Mouse (Mus musculus) cortical plate, adult 2 months (tissue): ENCODE data around the gene Naa80. TPM values are rescaled to one million over a fixed set of nuclear protein-coding genes. Genes with fewer than 3 reads are reported as not detected.
A peak's percentile ranks its signal among the peaks of the same experiment; 100 is the strongest.

Experiments used
- H3K27ac ChIP-seq: fragments of 200-500 bp; 2 replicates; pipeline ENCODE4 v1.5.1; 2012; ENCODE audit warnings: low read length, control low read depth, inconsistent platforms; ENCODE audit not compliant: insufficient read depth
- H3K4me1 ChIP-seq: fragments of 200-500 bp; 2 replicates; pipeline ENCODE4 v1.6.1; 2011; ENCODE audit warnings: low read length; ENCODE audit not compliant: control insufficient read depth, insufficient read depth
- H3K4me3 ChIP-seq: fragments of 200-500 bp; 2 replicates; pipeline ENCODE4 v1.5.1; 2011; ENCODE audit warnings: mild to moderate bottlenecking, low read length, control low read depth; ENCODE audit not compliant: insufficient read depth
- CTCF ChIP-seq: fragments of 200-500 bp; IDR thresholded peaks from 2 replicates; pipeline ENCODE4 v1.5.1; 2011; ENCODE audit warnings: mild to moderate bottlenecking, control low read depth, low read length; ENCODE audit not compliant: insufficient read depth; ENCODE audit errors: extremely low read depth
- POLR2A ChIP-seq: fragments of 200-500 bp; IDR thresholded peaks from 2 replicates; pipeline ENCODE4 v1.6.1; 2011; ENCODE audit warnings: mild to moderate bottlenecking, low read length, control low read depth; ENCODE audit not compliant: insufficient read depth; ENCODE audit errors: extremely low read depth
- polyA plus RNA-seq: library from polyadenylated mRNA; depleted of rRNA; stranded (reverse); fragments of >200 nt; gene quantifications from 2 replicates; pipeline ENCODE4 v1.2.3, GENCODE M21; 2012

Naa80 gene
- polyA plus RNA-seq, 1 experiment = 13.8 TPM

DNA sequence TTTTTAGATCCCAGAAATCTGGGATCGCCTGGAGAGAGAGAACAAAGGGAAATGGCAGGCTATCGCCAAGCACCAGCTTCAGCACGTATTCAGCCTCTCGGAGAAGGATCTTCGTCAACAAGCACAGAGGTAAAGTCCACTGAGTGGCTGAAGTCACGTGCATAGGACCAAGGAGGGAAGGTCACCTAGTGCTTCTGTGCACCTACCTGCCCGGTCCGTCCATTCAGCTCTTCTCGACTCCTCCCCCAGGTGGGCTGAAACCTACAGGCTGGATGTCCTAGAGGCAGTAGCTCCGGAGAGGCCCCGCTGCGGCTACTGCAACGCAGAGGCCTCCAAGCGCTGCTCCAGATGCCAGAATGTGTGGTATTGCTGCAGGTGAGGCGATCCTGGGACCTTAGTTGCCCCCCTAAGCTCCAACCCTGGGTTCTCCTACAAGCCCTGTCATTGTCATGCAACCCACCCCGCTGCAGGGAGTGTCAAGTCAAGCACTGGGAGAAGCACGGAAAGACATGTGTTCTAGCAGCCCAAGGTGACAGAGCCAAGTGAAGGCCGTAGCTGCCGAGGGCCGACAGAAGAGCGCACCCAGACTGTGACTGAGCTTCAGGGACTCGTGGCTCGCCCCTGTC, 28.1 kb upstream of the Naa80 start:
- no peak overlapping the region for H3K4me3 ChIP-seq
- no peak overlapping the region for H3K27ac ChIP-seq
- peaks cover 1% of the 10 kb centered on the region; the same call in 1 of the 2 replicates for H3K4me1 ChIP-seq

DNA sequence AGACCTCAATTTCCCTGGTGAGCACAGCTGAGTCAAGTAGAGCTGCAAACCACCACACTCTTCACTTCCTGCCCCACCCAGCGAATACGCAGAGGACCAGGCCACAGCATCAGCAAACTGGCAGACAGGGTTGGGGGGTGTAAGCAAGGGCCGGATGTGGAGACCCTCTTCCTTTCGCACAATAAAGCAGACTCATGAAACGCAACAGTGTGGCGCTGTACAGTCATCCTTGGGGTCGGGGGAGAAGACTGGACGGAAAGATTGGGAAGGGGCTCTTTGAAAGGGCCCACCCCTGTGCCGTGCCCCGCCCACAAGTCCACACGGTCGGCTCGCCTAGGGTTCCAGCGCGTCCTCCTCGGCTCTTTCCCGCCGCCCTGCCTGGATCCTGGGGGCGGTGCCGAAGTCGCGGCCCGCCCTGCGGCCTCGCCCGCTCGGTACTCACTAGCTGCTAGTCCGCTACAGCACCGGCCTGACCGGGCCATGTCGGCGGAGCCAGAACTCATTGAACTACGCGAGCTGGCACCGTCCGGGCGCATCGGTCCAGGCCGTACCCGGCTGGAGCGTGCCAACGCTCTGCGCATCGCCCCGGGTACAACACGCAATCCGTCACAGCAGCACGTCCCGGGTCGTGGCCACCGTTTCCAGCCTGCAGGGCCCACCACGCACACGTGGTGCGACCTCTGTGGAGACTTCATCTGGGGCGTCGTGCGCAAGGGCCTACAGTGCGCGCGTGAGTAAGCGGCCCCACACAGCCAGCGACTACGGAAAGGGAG, 27.4 kb upstream of the Naa80 start, which contains the start of gene Rassf1:
TSS of gene Rassf1 (plus strand) at position 439 of the 773 bp plus-strand sequence.
- peaks cover 1% of the 10 kb centered on the region; the same call in 1 of the 2 replicates for H3K4me1 ChIP-seq
- TF ChIP-seq CTCF (no peak), POLR2A (no peak)
- no peak within 1 kb of the TSS for H3K27ac ChIP-seq
- peak within 1 kb of the TSS; percentile 6; the same call in 1 of the 2 replicates for H3K4me3 ChIP-seq

More for the DNA sequence above, 28.1 kb upstream of the Naa80 start:
- TF ChIP-seq CTCF = no peak
- no peak for TF ChIP-seq POLR2A

DNA sequence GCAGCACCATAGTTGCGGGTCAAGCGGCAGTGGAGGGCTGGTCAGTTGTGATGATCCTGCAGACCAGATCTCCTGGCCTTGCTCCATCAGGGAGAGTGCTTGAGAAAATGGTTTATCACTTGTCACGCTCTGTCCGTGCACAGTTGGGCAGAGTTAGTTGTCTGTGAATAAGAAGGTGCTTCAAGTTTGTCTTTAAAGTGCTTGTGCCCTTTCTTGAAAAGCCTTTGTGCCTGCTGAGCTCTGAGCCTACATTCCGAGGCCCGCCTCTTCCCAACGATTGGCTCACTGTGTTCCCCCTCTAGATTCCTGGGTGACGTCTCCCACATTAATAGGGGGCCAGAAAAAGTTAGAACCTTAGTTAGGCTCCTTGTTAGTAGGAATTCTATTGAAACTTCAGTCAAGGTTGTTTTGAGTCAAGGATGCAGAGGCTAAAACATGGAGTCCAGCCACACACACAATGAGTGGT, 26.8 kb upstream of the Naa80 start:
- no peak for TF ChIP-seq CTCF
- no peak for TF ChIP-seq POLR2A
- Histone ChIP-seq H3K27ac (no peak overlapping the region), H3K4me1 (peaks cover 1% of the 10 kb centered on the region; the same call in 1 of the 2 replicates), H3K4me3 (peak overlapping the region; percentile 6; the same call in 1 of the 2 replicates)

DNA sequence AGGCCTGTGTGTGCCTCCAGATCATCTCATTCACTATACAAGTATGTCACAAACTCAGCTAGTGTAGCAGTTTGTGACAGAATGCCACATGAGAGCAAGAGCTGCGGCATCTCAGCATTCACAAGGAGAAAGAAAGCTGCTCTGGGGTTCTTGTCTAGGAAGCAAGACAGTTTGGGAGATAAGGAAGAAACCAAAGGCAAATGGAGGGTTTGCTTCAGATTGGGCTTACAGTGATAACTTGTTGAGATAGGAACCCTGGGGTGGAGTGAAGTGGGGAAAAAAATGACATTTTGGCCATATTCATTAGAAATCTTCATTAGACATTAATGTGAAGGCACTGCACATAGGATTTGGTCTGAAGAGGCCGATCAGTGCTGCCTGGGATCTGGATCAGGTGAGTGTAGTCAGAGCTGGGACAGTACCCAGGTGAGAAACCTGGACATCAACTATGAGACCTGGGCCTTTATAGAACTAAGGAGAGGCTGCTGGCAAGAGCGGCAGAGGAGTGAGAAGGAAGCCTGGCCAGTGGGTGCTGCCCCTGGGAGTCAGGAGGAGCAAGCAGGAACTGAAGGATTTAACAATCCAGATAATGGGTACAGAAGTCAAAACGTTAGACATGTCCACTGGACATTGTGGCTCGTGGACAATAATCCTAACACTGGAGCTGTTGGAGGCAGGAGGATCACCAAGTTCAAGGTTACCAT, 25.8 kb upstream of the Naa80 start:
- Histone ChIP-seq H3K27ac (no peak overlapping the region), H3K4me1 (peaks cover 1% of the 10 kb centered on the region; the same call in 1 of the 2 replicates), H3K4me3 (no peak overlapping the region)
- TF ChIP-seq CTCF (no peak), POLR2A (no peak)

DNA sequence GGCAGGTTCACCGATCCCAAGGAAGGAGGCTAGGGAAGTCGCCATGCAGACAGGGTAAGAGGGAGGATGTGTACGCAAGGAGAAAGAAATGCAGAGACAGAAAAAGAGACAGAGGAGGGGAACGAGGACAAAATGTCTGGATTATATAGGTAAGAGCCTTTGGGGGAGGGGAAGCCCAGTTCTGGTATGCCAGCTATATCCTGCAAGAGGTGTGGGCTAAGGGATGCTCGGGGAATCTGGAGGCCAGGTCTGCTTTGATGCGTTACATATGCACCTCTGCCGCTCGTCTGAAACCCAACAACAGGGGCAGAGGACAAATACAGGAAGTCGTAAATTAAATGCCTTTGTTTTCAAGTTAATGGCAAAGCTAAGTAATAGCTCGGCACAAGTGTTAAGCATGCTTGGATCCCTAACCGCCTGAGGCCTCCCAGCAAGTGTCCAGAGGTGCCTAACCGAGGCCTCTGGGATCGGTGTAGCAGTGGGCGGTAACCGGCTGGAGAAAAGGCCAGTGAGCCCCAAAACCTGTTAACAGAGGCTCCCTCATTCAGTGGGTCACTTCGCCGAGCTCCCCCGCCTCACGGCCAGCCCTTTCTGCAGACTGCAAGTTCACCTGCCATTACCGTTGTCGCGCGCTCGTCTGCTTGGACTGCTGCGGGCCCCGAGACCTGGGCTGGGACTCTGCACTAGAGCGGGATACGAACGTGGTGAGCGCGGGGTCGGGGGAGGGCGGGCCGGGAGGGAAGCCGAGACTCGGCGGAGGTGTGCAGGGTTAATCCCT, 25.0 kb upstream of the Naa80 start:
- TF ChIP-seq CTCF = no peak
- no peak for TF ChIP-seq POLR2A
- Histone ChIP-seq H3K4me3 (peak overlapping the region; percentile 66), H3K4me1 (peaks cover 1% of the 10 kb centered on the region; the same call in 1 of the 2 replicates), H3K27ac (no peak overlapping the region)

DNA sequence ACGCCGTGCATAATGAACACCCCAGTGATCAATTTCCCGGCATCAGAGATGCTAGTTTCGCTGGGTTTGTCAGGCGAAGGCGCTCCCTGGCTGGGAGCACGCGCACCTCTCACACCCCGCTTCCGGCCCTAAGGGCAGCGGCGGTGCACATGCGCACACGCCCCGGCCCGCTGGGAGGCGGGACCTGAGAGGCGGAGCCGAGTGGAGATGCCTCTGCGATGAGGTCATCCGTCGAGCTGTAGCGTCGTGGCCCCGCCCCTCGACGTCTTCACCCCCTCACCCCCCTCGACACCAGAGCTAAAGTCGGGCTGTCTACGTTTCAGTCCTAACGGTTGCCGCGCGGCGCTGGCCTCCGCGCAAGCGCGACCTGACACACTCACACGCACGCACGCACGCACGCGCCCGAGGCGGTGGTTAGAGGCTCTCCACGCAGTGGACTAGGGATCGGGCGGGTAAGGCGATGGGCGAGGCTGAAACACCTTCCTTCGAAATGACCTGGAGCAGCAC, 24.3 kb upstream of the Naa80 start:
- Histone ChIP-seq H3K4me3 (peak overlapping the region; percentile 66), H3K4me1 (peaks cover 1% of the 10 kb centered on the region; the same call in 1 of the 2 replicates), H3K27ac (peak overlapping the region; percentile 61)
- no peak for TF ChIP-seq CTCF
- peak; percentile 90 for TF ChIP-seq POLR2A

DNA sequence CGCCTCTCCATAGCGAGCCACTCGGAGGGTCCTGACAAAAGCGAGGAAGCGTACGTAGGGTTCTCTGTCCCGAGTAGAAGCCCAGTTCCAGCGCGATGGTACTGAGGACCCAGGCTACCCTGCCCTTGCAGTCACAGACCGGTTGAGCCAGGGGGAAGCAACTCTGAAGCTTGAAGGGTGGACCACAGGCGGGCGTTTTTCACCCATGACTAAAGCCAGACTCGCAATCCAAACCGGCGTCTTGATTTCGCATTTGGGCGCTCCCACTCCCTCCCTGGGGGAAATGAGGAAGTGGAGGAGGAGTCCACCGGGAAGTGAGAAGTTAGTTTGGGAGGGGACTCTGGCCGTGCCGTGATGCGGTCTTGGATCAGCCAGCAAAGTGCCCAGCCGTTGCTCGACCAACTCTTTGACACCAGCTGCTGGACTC, 23.6 kb upstream of the Naa80 start:
- Histone ChIP-seq H3K27ac (peak overlapping the region; percentile 61; the same call in 1 of the 2 replicates), H3K4me1 (peaks cover 1% of the 10 kb centered on the region; the same call in 1 of the 2 replicates), H3K4me3 (peak overlapping the region; percentile 66)
- TF ChIP-seq POLR2A (no peak), CTCF (no peak)

DNA sequence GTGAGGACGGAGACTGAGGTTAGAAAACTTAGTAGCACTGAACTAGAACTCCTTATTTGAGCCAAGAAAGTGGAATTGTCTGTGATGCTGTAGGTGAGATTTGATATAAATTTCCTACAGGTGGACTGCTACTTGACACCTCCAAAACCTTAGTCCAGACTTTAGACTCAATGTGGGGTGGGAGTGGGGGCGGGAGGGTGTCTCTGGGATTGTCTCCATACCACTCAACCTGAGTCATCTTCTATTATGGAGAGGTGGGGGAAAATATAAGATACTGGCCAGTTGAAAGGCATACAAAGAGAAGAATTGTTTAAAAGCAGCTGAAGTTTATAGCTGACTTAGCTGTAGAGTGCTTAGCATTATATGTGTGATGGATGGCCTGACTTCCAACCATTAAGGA, 23.0 kb upstream of the Naa80 start:
- H3K4me3 ChIP-seq = peak overlapping the region; percentile 66
- peaks cover 1% of the 10 kb centered on the region; the same call in 1 of the 2 replicates for H3K4me1 ChIP-seq
- H3K27ac ChIP-seq = no peak overlapping the region
- no peak for TF ChIP-seq CTCF
- no peak for TF ChIP-seq POLR2A

DNA sequence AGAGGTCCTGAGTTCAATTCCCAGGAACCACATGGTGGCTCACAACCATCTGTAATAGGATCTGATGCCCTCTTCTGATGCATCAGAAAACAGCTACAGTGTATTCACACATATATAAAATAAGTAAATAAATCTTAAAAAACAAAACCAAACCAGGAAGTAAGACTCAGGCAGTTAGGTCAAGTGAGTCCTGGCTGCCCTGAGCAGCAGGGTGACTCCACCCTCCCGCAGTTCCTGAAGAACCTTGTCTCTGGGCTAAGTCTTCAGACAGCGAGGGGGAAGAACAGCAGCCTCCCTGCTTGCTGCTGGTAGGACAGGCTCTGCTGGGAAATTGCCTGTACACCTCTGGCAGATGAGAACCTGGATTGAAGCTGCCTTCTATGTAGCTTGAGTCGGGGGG, 22.3 kb upstream of the Naa80 start:
- Histone ChIP-seq H3K27ac (no peak overlapping the region), H3K4me3 (no peak overlapping the region), H3K4me1 (peaks cover 1% of the 10 kb centered on the region; the same call in 1 of the 2 replicates)
- TF ChIP-seq CTCF (no peak), POLR2A (no peak)
